Mouse (Mus musculus): ENCODE results near the gene Mylk2. TPM values are rescaled to one million over a fixed set of nuclear protein-coding genes. Genes with fewer than 3 reads are reported as not detected.

Gene Mylk2
- polyA plus RNA-seq (2015; fragmentation: Nextera tagmentation; extraction: Ambion mirVana) = 0.73 and 0.92 TPM in 2 replicates

- 27% methylated on average over 12 of the region's 12 CpGs for WGBS
- peaks cover 46% of the 10 kb centered on the region for H3K27me3 ChIP-seq
- no peak within 1 kb of the TSS for H3K27ac ChIP-seq (replicated peaks)
- no peak within 1 kb of the TSS for H3K4me2 ChIP-seq (replicated peaks)
- no peaks in the 10 kb centered on the region for H3K36me3 ChIP-seq
- no peak within 1 kb of the TSS for H3K9ac ChIP-seq
- H3K4me3 ChIP-seq (replicated peaks) = no peak within 1 kb of the TSS
- H3K9me3 ChIP-seq (replicated peaks) = no peaks in the 10 kb centered on the region
- ATAC-seq (ENCODE audit: insufficient number of reproducible peaks, low FRiP score, low TSS enrichment, low read depth) = no peak
- H3K4me1 ChIP-seq = peaks cover 29% of the 10 kb centered on the region
Measured at GRCm38 (mm10) chr2:152911031-152911430, at the start of gene Mylk2. Gene Mylk2 (plus strand): TSS chr2:152911352.

GRCm38 (mm10) chr2:152861891-152862290, 49.3 kb upstream of the Mylk2 start:
- 81% methylated on average over 1 of the region's 1 CpGs for WGBS
- H3K4me3 ChIP-seq (replicated peaks) = no peak overlapping the region
- H3K27ac ChIP-seq (replicated peaks) = no peak overlapping the region
- no peak overlapping the region for H3K9ac ChIP-seq
- H3K9me3 ChIP-seq (replicated peaks) = no peaks in the 10 kb centered on the region
- no peaks in the 10 kb centered on the region for H3K27me3 ChIP-seq
- ATAC-seq (ENCODE audit: insufficient number of reproducible peaks, low FRiP score, low TSS enrichment, low read depth) = no peak
- no peaks in the 10 kb centered on the region for H3K4me1 ChIP-seq
- no peak overlapping the region for H3K4me2 ChIP-seq (replicated peaks)
- peaks cover 28% of the 10 kb centered on the region for H3K36me3 ChIP-seq

GRCm38 (mm10) chr2:152862638-152863037, 48.5 kb upstream of the Mylk2 start:
- Histone ChIP-seq H3K4me1 (no peaks in the 10 kb centered on the region), H3K27me3 (no peaks in the 10 kb centered on the region), H3K36me3 (peaks cover 26% of the 10 kb centered on the region), H3K27ac (replicated peaks) (no peak overlapping the region), H3K4me2 (replicated peaks) (no peak overlapping the region), H3K4me3 (replicated peaks) (no peak overlapping the region), H3K9ac (no peak overlapping the region), H3K9me3 (replicated peaks) (no peaks in the 10 kb centered on the region)
- ATAC-seq (ENCODE audit: insufficient number of reproducible peaks, low FRiP score, low TSS enrichment, low read depth) = no peak
- WGBS = 71% methylated on average over 3 of the region's 3 CpGs

GRCm38 (mm10) chr2:152863346-152863745, 47.8 kb upstream of the Mylk2 start:
- Histone ChIP-seq H3K9ac (no peak overlapping the region), H3K27me3 (no peaks in the 10 kb centered on the region), H3K4me2 (replicated peaks) (no peak overlapping the region), H3K4me1 (no peaks in the 10 kb centered on the region), H3K36me3 (peaks cover 25% of the 10 kb centered on the region), H3K27ac (replicated peaks) (no peak overlapping the region), H3K9me3 (replicated peaks) (no peaks in the 10 kb centered on the region), H3K4me3 (replicated peaks) (no peak overlapping the region)
- no peak for ATAC-seq (ENCODE audit: insufficient number of reproducible peaks, low FRiP score, low TSS enrichment, low read depth)
- 84% methylated on average over 6 of the region's 6 CpGs for WGBS

- Histone ChIP-seq H3K4me3 (replicated peaks) (no peak overlapping the region), H3K27me3 (no peaks in the 10 kb centered on the region), H3K4me1 (no peaks in the 10 kb centered on the region), H3K9me3 (replicated peaks) (no peaks in the 10 kb centered on the region), H3K27ac (replicated peaks) (no peak overlapping the region), H3K4me2 (replicated peaks) (no peak overlapping the region), H3K36me3 (peaks cover 71% of the 10 kb centered on the region), H3K9ac (no peak overlapping the region)
- ATAC-seq (ENCODE audit: insufficient number of reproducible peaks, low FRiP score, low TSS enrichment, low read depth) = no peak
- WGBS = 63% methylated on average over 3 of the region's 3 CpGs
Measured at GRCm38 (mm10) chr2:152878239-152878638, 32.9 kb upstream of the Mylk2 start.

GRCm38 (mm10) chr2:152880898-152881297, 30.3 kb upstream of the Mylk2 start:
- no peak for ATAC-seq (ENCODE audit: insufficient number of reproducible peaks, low FRiP score, low TSS enrichment, low read depth)
- no peaks in the 10 kb centered on the region for H3K4me1 ChIP-seq
- H3K9ac ChIP-seq = no peak overlapping the region
- no peaks in the 10 kb centered on the region for H3K27me3 ChIP-seq
- H3K4me3 ChIP-seq (replicated peaks) = no peak overlapping the region
- H3K4me2 ChIP-seq (replicated peaks) = no peak overlapping the region
- H3K27ac ChIP-seq (replicated peaks) = no peak overlapping the region
- peaks cover 73% of the 10 kb centered on the region for H3K36me3 ChIP-seq
- H3K9me3 ChIP-seq (replicated peaks) = no peaks in the 10 kb centered on the region
- WGBS = 88% methylated on average over 13 of the region's 13 CpGs

- no peak for ATAC-seq (ENCODE audit: insufficient number of reproducible peaks, low FRiP score, low TSS enrichment, low read depth)
- no peak overlapping the region for H3K4me2 ChIP-seq (replicated peaks)
- no peak overlapping the region for H3K27ac ChIP-seq (replicated peaks)
- no peaks in the 10 kb centered on the region for H3K27me3 ChIP-seq
- H3K4me1 ChIP-seq = no peaks in the 10 kb centered on the region
- no peak overlapping the region for H3K9ac ChIP-seq
- H3K4me3 ChIP-seq (replicated peaks) = no peak overlapping the region
- H3K36me3 ChIP-seq = peaks cover 80% of the 10 kb centered on the region
- H3K9me3 ChIP-seq (replicated peaks) = no peaks in the 10 kb centered on the region
- WGBS = 93% methylated on average over 6 of the region's 6 CpGs
Measured at GRCm38 (mm10) chr2:152884101-152884645, 27.0 kb upstream of the Mylk2 start.

- Histone ChIP-seq H3K9me3 (replicated peaks) (no peaks in the 10 kb centered on the region), H3K4me2 (replicated peaks) (no peak overlapping the region), H3K27ac (replicated peaks) (no peak overlapping the region), H3K9ac (no peak overlapping the region), H3K4me3 (replicated peaks) (no peak overlapping the region), H3K4me1 (no peaks in the 10 kb centered on the region), H3K36me3 (peaks cover 77% of the 10 kb centered on the region), H3K27me3 (no peaks in the 10 kb centered on the region)
- WGBS = 86% methylated on average over 3 of the region's 3 CpGs
- ATAC-seq (ENCODE audit: insufficient number of reproducible peaks, low FRiP score, low TSS enrichment, low read depth) = no peak
Measured at GRCm38 (mm10) chr2:152887230-152887629, 23.9 kb upstream of the Mylk2 start.

- Histone ChIP-seq H3K9ac (no peak overlapping the region), H3K4me2 (replicated peaks) (no peak overlapping the region), H3K4me1 (no peaks in the 10 kb centered on the region), H3K27ac (replicated peaks) (no peak overlapping the region), H3K4me3 (replicated peaks) (no peak overlapping the region), H3K36me3 (peaks cover 85% of the 10 kb centered on the region), H3K9me3 (replicated peaks) (no peaks in the 10 kb centered on the region), H3K27me3 (no peaks in the 10 kb centered on the region)
- ATAC-seq (ENCODE audit: insufficient number of reproducible peaks, low FRiP score, low TSS enrichment, low read depth) = no peak
- 91% methylated on average over 5 of the region's 5 CpGs for WGBS
Measured at GRCm38 (mm10) chr2:152888774-152889173, 22.4 kb upstream of the Mylk2 start.

GRCm38 (mm10) chr2:152895834-152896233, 15.3 kb upstream of the Mylk2 start:
- no peaks in the 10 kb centered on the region for H3K27me3 ChIP-seq

GRCm38 (mm10) chr2:152896926-152897325, 14.2 kb upstream of the Mylk2 start:
- Histone ChIP-seq H3K9ac (no peak overlapping the region), H3K4me3 (replicated peaks) (no peak overlapping the region), H3K27me3 (no peaks in the 10 kb centered on the region), H3K4me1 (no peaks in the 10 kb centered on the region; the same call in 1 of the 2 replicates), H3K9me3 (replicated peaks) (no peaks in the 10 kb centered on the region), H3K4me2 (replicated peaks) (no peak overlapping the region), H3K27ac (replicated peaks) (no peak overlapping the region), H3K36me3 (peaks cover 30% of the 10 kb centered on the region)
- 78% methylated on average over 3 of the region's 3 CpGs for WGBS
- ATAC-seq (ENCODE audit: insufficient number of reproducible peaks, low FRiP score, low TSS enrichment, low read depth) = no peak

More at GRCm38 (mm10) chr2:152895834-152896233, 15.3 kb upstream of the Mylk2 start:
- H3K4me1 ChIP-seq = no peaks in the 10 kb centered on the region
- H3K9me3 ChIP-seq (replicated peaks) = no peaks in the 10 kb centered on the region
- no peak overlapping the region for H3K27ac ChIP-seq (replicated peaks)
- no peak overlapping the region for H3K4me3 ChIP-seq (replicated peaks)
- 82% methylated on average over 9 of the region's 9 CpGs for WGBS
- H3K9ac ChIP-seq = no peak overlapping the region
- H3K4me2 ChIP-seq (replicated peaks) = no peak overlapping the region
- peaks cover 40% of the 10 kb centered on the region for H3K36me3 ChIP-seq
- no peak for ATAC-seq (ENCODE audit: insufficient number of reproducible peaks, low FRiP score, low TSS enrichment, low read depth)

- Histone ChIP-seq H3K27ac (replicated peaks) (no peak overlapping the region), H3K4me1 (no peaks in the 10 kb centered on the region; the same call in 1 of the 2 replicates), H3K4me3 (replicated peaks) (no peak overlapping the region), H3K27me3 (no peaks in the 10 kb centered on the region), H3K9me3 (replicated peaks) (no peaks in the 10 kb centered on the region), H3K9ac (no peak overlapping the region), H3K4me2 (replicated peaks) (no peak overlapping the region), H3K36me3 (peaks cover 9% of the 10 kb centered on the region)
- no peak for ATAC-seq (ENCODE audit: insufficient number of reproducible peaks, low FRiP score, low TSS enrichment, low read depth)
- 52% methylated on average over 6 of the region's 6 CpGs for WGBS
Measured at GRCm38 (mm10) chr2:152899011-152899410, 12.1 kb upstream of the Mylk2 start.

Data from embryonic facial prominence, embryonic 15.5 days (tissue).